Mouse (Mus musculus): ENCODE measurements around the gene Cers3.

DNA sequence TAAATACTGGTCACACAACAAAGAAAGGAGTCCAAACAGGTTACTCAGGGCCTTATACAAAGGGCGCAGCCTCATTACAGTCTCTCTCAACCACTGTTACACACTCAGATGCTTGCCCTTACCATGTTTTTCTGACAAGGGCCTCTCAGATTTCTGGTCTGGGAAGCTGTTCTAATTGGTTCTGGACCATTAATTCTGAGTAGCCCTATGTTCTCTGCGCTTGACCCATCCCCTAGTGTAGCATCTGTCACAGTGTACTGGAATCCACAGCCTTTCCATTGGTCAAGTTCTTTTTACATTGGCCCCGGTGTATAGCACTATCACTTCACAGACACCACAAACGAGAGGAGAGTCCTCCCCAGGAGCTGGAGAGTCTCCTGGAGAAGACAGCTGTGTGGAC is 18.8 kb upstream of the Cers3 start:
- TF ChIP-seq CTCF (IDR thresholded peaks at IDR 0.05; ENCODE audit: low read depth, low read length): no peak
- no peak for TF ChIP-seq POLR2A (IDR thresholded peaks at IDR 0.05; ENCODE audit: insufficient read depth, low read length)
- no peak for TF ChIP-seq EP300 (IDR thresholded peaks at IDR 0.05; ENCODE audit: insufficient read depth, low read depth, low read length)

Data from ES-Bruce4 (cell line).